Mouse (Mus musculus): ENCODE results near the gene Sigmar1.
"Not testable (repeated sequence)": the region's sequence is repeated elsewhere in the genome, so short reads cannot be mapped to it uniquely, and the experiment has no call there.

Sigmar1 gene

DNA sequence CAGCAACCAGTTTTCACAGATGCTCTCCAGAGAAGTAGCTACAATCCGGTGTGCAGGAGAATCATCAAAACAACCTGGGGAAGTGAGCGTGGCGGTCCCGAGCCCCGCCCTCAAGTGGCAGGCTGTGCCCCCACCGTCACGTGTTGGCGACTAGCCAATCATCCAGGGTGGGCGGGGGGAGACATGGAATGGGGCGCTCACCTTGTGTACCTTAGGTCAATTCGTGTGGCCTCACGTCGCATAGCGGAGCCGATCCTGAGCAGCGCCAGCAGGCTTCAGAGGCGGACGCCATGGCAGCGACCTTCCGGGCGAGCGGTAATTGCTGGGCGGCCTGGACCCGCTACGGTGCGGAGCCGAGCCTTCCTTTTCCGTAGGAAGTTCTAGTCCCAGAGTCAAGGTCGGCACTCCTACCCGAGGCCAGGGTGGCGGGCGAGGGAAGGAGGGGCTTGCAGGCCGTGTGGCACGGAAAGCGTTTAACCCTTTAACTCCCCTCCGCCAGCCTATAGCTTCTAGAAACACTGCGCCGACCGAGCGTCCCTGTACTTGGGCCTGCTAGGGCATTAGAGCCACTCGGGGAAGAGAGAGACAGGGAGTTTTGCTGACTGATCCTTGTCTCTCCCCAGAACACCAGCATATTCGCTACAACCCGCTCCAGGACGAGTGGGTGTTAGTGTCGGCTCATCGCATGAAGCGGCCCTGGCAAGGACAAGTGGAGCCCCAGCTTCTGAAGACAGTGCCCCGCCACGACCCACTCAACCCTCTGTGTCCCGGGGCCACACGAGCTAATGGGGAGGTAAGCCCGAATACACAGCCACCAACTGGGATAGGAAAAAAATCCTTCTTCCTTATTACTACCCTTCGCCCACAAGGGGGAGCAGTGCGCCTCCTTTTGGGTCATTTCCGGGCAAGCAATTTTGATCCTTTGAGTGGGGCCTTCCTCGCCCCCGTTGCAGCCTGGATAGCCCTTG, at the start of gene Sigmar1:
Gene Sigmar1 (minus strand): TSS at position 820 of the 968 bp plus-strand sequence.
- DNase-seq (ENCODE audit: low spot score): peak; percentile 90

DNA sequence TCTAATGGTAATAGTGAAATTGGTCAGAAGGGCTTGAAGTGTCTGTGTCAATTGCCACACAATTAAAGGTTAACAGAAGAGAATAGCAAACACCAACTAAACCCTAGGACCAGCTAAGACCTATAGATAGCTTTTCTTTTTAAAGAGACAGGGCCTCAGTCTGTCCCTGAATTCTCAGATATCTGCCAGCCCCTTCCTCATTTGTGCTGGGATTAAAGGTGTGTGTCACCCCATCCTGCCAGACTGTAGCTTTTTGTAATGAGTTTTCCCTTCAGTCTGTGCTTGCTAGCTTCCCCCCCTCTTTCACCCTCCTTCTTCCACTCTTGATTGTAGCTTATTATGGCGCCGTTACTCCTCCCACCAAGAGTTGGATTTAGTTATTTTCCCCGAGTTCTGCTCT, 27.2 kb upstream of the Sigmar1 start:
- not testable (repeated sequence) for DNase-seq (ENCODE audit: low spot score)

- DNase-seq (ENCODE audit: low spot score): not testable (repeated sequence)
Measured at GRCm38 (mm10) chr4:41782711-41783110, 26.8 kb upstream of the Sigmar1 start.

DNA sequence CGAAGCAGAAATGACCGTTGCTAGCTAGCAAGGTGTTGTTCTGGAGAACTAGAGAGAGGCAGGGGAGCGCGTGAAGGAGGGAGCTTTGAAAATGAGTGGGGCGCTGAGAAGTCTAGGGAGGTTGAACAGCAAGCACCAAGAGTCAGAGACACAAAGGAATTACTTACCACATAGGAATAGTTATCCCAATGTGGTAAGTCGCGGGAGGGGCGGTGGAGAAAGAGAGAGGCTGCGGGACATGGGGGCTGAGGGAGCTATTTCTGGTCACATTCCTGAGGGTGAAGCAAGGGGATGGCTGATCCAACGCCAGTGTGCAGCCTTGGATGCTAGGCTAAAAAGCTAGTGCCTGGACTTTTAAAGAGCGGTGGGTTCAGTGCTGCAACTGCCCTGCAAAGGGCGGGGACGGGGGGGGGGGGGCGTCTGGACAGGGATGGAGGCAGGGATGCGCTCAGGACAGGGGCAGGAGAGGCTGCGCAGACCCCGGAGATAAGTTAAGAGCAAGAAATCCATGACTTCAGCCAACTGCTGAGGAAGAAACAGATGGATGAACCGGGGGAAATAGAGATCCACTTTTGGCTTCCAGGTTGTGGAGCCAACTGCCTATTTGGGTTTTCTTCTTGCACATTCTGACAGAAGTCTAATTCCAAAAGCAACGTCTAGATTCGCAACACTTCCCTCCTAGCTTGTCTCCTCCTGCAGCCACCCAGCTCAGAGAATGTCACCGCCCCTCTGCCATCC, 26.0 kb upstream of the Sigmar1 start:
- DNase-seq (ENCODE audit: low spot score): not testable (repeated sequence)

DNA sequence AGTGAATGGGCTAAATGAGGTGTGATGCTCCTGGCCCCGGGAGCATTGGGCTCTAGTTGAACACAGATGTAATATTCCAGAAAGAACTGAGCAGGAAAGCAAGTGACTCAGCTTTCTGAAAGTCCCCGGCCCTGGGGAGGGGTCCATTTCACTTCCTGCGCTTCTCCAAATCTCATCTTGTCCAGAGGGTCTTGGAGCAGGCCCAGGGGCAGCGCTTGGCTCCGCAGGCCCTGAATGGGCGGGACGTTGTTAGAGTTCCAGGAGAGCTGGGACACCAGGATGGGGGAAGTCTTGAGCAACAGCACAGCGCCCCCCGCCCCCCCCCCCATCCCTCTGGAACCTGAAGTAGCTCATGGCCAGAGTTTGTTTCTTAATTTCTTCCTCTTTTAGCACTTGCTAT, 25.3 kb upstream of the Sigmar1 start:
- DNase-seq (ENCODE audit: low spot score): not testable (repeated sequence)

DNA sequence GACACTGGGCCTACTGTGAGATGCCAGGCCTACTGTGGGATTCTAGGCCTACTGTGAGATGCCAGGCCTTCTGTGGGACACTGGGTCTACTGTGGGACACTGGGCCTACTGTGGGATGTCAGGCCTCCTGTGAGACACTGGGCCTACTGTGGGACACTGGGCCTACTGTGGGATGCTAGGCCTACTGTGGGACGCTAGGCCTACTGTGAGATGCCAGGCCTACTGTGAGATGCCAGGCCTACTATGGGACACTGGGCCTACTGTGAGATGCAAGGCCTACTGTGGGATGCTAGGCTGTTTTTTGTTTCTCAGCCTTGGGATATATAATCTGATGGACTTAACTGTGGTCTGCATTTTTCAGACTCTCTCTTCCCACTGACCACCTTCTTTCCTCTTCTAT, 19.9 kb upstream of the Sigmar1 start:
- DNase-seq (ENCODE audit: low spot score): not testable (repeated sequence)

DNA sequence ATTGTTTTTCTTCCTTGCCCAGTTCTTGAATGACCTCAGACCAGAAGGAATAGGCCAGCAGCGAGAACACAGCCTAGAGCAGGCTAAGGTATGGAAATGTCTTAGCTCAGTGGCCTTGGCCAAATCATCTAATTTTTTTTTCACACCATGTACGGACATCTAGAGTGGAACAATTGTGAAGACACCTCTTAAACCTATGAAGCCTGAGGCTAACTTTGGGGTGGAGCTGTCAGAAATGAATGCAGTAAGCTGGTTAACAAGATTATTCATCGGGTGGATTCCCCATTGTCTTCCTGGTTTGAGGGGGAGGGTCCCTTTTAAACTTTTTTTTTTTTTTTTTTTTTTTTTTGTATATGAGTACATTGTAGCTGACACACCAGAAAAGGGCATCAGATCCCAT, 18.5 kb upstream of the Sigmar1 start:
- DNase-seq (ENCODE audit: low spot score): not testable (repeated sequence)

DNA sequence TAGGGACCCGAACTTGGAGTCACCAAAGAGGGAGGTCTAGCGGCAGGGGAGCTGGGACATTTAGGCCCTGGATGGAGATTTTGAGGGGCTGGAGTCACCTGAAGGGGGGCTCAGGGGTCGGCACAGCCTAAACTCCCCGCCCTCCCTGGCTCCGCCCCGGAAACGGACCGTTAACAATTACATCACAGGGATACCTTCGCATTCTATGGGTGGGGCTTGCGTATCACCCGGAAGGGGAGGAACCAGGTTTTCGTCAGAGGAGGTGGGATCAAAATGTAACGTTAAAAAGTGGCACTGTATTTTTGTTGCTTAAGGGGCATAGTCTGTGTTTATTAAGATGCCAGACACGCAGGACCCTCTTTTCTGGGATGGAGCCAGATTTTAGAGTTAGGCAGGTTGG, 18.0 kb upstream of the Sigmar1 start, which contains the start of gene Ccl27a:
Gene Ccl27a (minus strand): TSS at position 246 of the 400 bp plus-strand sequence.
- DNase-seq (ENCODE audit: low spot score): peak; percentile 90

DNA sequence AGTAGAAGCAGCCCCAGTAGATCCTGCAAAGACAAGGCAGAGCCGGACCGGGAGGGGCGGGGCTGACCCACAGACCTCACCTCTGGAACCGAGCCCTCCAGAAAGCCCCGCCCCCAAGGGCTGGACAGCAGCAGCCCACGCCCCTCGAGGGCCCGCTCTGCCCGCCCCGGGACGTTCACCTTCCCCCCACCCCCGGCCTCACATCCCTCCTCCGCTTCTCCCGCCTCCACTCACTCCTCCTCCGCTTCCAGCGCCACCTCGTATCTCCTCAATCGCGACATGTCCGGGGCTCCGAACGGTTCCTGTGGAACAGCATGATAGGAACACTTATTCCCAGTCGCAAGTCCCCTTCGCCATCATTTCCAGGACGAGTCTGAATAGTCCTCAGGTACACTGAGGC, 17.5 kb upstream of the Sigmar1 start:
- peak; percentile 82 for DNase-seq (ENCODE audit: low spot score)

DNA sequence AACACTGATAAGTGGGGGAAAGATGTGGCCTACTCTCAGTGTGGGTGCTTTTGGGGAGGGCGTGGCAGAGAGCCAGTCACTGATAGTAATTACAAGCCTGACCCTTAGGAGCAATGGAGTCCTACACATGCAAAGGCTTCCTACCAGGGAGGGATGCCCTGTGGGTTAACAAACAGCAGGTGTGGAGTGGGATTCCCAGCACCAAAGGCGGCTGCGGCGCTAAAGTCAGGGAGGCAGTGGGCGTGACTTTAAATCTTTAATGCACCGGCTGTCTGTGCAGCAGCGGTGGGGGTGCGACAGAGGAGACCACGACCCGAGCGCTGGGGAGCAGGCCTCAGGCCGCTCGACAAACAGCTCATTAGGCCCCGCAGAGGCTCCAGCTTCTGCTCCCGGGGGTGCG, 17.0 kb upstream of the Sigmar1 start:
- peak; percentile 46 for DNase-seq (ENCODE audit: low spot score)

GRCm38 (mm10) chr4:41767301-41767700, 11.3 kb upstream of the Sigmar1 start:
- not testable (repeated sequence) for DNase-seq (ENCODE audit: low spot score)

DNA sequence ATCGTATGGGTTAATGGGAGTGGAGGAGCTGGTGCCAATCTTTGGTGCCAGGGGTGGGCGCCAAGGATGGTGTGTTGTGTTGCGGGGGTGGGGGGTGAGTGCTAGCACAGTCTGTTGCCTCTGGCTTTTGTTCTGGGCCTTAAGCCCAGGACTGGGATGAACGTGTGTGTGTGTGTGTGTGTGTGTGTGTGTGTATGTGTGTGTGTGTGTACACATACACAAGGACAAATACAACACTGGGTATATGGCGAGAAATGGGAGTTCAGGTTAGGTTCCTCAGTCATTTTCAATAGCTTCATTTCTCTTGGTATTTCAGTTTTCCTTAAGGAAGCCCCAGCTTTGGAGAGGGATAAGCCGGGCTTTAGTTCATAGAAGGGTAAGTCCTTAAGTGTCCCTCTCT, 7.2 kb upstream of the Sigmar1 start:
- DNase-seq (ENCODE audit: low spot score): not testable (repeated sequence)

GRCm38 (mm10) chr4:41762688-41763114, 6.7 kb upstream of the Sigmar1 start:
- peak; percentile 82 for DNase-seq (ENCODE audit: low spot score)

- DNase-seq (ENCODE audit: low spot score): peak; percentile 63
Measured at GRCm38 (mm10) chr4:41762099-41762687, 6.2 kb upstream of the Sigmar1 start.

GRCm38 (mm10) chr4:41761680-41762079, 5.7 kb upstream of the Sigmar1 start:
- DNase-seq (ENCODE audit: low spot score): no peak

DNA sequence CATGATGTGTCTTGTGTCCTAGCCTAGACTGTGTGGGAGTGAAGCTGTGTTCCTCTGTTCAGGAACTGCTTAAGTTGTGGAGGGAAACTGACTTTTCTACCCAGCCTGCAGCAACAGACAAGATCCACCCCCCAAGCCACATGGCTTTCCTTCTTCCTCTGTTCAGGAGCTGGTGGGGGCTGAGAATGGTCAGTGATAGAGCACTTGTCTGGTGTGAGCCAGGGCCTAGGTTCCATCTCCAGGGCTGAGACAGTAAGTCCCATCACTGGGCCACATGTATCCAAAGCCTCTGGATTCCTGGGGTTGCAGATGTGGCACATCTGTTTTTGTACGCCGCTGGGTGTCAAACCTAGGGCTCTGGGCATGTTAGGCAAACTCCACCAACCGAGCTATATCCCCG, 5.0 kb upstream of the Sigmar1 start:
- no peak for DNase-seq (ENCODE audit: low spot score)

GRCm38 (mm10) chr4:41760288-41760721, 4.3 kb upstream of the Sigmar1 start:
- DNase-seq (ENCODE audit: low spot score): peak; percentile 91

DNA sequence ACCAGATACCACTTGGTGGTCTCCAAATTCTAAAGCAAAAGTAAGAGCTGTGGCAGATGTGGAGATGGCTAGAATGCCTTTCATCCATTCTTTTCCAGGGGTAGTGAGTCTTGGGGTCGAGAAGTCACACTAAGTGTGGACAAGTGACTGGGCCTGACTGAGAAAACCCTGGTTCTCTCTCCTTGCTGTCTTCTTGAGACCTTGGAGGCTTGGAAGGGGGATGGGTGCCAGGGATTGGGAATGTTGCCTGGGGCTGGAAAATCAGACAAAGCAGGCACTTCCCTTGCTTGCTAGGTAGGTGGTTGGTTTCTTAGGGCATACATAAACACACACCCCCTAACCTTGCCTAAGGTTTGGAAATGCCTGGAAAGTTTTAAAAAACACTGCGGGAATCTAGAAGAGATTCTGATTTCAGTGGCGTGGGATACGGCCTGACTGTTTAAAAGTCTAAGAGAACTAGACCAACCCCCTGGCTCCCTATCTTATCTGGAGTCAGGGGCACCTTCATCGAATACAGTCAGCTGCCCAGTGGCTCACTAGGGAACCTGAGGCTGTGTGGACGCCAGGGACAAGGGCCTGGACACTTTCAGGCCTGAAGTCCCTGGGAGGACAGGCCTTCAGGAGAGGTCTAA, 3.8 kb upstream of the Sigmar1 start:
- DNase-seq (ENCODE audit: low spot score): no peak

GRCm38 (mm10) chr4:41759206-41759605, 3.2 kb upstream of the Sigmar1 start:
- DNase-seq (ENCODE audit: low spot score): peak; percentile 67

GRCm38 (mm10) chr4:41758701-41759100, 2.7 kb upstream of the Sigmar1 start:
- DNase-seq (ENCODE audit: low spot score): no peak

DNA sequence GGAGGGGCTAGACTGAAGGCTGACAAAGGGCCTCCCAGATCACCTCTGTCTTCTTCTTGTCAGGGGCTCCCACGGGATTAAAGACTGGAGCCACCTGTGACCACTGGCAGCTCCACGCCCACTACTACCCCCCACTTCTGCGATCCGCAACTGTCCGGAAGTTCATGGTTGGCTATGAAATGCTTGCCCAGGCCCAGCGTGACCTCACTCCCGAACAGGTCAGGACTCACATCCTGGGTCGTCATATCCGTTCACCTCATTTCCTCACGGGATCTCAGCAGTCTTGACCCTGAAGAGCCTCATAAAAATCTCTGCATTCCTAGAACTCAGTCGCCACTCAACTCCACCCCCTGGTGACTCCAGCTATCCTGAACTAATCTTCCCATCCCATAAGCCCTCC, 2.1 kb upstream of the Sigmar1 start:
- DNase-seq (ENCODE audit: low spot score): no peak

DNA sequence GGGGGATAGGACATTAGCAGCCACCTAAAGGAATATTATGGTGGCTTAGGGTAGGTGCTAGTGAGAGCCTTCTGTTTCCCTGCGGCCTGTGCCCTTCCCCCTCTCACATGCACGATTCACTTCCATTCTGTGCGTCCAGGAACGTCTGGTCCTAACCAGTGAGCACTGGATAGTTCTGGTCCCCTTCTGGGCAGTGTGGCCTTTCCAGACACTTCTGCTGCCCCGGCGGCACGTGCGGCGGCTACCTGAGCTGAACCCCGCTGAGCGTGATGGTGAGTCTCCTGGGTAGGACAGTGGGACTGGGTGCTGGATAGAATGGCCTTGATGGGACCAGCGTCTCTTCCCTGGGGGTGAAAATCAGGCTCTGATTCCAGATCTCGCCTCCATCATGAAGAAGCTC, 1.4 kb upstream of the Sigmar1 start:
- DNase-seq (ENCODE audit: low spot score): no peak

Measured in testis, postnatal 10 days (tissue).